Mouse (Mus musculus) embryonic facial prominence, embryonic 13.5 days (tissue): ENCODE measurements at regions not wholly inside any gene's neighbourhood (a gene's known extent, or its start where the extent isn't known, plus 50 kb on each side); places are given as distances from the start of the nearest gene placed in this dataset.
A peak's percentile ranks its signal among the peaks of the same experiment; 100 is the strongest.

ENCODE experiments used
- ATAC-seq: fragments of 200-750 bp; cut with Nextera tagmentation; 2 replicates; pipeline ENCODE4 v1.8.0; 2017; ENCODE audit warnings: low read depth; ENCODE audit not compliant: insufficient number of reproducible peaks, insufficient read depth, low FRiP score, low TSS enrichment
- H3K27ac ChIP-seq: fragments of 300-500 bp; sonication (generic); 2 replicates; pipeline ENCODE4 v1.5.1; 2015; ENCODE audit warnings: moderate library complexity, mild to moderate bottlenecking, inconsistent platforms
- H3K27me3 ChIP-seq: fragments of 300-500 bp; sonication (generic); 2 replicates; pipeline ENCODE4 v1.6.1; 2015; ENCODE audit warnings: mild to moderate bottlenecking, inconsistent platforms
- H3K36me3 ChIP-seq: fragments of 300-500 bp; sonication (generic); 2 replicates; pipeline ENCODE4 v1.6.1; 2015; ENCODE audit warnings: mild to moderate bottlenecking, inconsistent platforms
- H3K4me1 ChIP-seq: fragments of 300-500 bp; sonication (generic); 2 replicates; pipeline ENCODE4 v1.6.1; 2015; ENCODE audit warnings: inconsistent platforms
- H3K4me2 ChIP-seq: fragments of 300-500 bp; sonication (generic); 2 replicates; pipeline ENCODE4 v1.6.1; 2015; ENCODE audit warnings: moderate library complexity, mild to moderate bottlenecking, inconsistent platforms
- H3K4me3 ChIP-seq: fragments of 300-500 bp; sonication (generic); 2 replicates; pipeline ENCODE4 v1.5.1; 2015; ENCODE audit warnings: mild to moderate bottlenecking, inconsistent platforms
- H3K9ac ChIP-seq: fragments of 300-500 bp; sonication (generic); 2 replicates; pipeline ENCODE4 v1.6.1; 2015; ENCODE audit warnings: mild to moderate bottlenecking, inconsistent platforms
- H3K9me3 ChIP-seq: fragments of 300-500 bp; sonication (generic); 2 replicates; pipeline ENCODE4 v1.6.1; 2016; ENCODE audit warnings: inconsistent platforms
- WGBS: fragments of 180-500 bp; shearing (Covaris S2); methylation state at CpG from one replicate; pipeline ENCODE4 v1.1.7; 2015; ENCODE audit warnings: mixed read lengths; 5-methylcytosine and 5-hydroxymethylcytosine counted together

GRCm38 (mm10) chr15:21988676-21989075, 560.1 kb upstream of the Cdh18 start:
- Histone ChIP-seq H3K27me3 (no peaks in the 10 kb centered on the region), H3K9ac (no peak overlapping the region), H3K4me2 (no peak overlapping the region), H3K9me3 (no peaks in the 10 kb centered on the region), H3K4me1 (no peaks in the 10 kb centered on the region), H3K4me3 (no peak overlapping the region), H3K36me3 (no peaks in the 10 kb centered on the region), H3K27ac (no peak overlapping the region)
- no peak for ATAC-seq
- WGBS, result 80% methylated on average over 4 of the region's 4 CpGs

GRCm38 (mm10) chr15:21993309-21993708, 555.5 kb upstream of the Cdh18 start:
- 86% methylated on average over 2 of the region's 2 CpGs for WGBS
- Histone ChIP-seq H3K36me3 (no peaks in the 10 kb centered on the region), H3K9ac (no peak overlapping the region), H3K4me2 (no peak overlapping the region), H3K27ac (no peak overlapping the region), H3K4me3 (no peak overlapping the region), H3K9me3 (no peaks in the 10 kb centered on the region), H3K4me1 (no peaks in the 10 kb centered on the region), H3K27me3 (no peaks in the 10 kb centered on the region)
- ATAC-seq, result no peak

- Histone ChIP-seq H3K4me3 (no peak overlapping the region), H3K9me3 (no peaks in the 10 kb centered on the region), H3K36me3 (no peaks in the 10 kb centered on the region), H3K9ac (no peak overlapping the region), H3K4me2 (no peak overlapping the region), H3K4me1 (no peaks in the 10 kb centered on the region), H3K27me3 (no peaks in the 10 kb centered on the region), H3K27ac (no peak overlapping the region)
- 67% methylated on average over 3 of the region's 3 CpGs for WGBS
- ATAC-seq, result no peak
Measured at GRCm38 (mm10) chr15:21995121-21995826, 553.5 kb upstream of the Cdh18 start.

GRCm38 (mm10) chr15:22019977-22020376, 528.8 kb upstream of the Cdh18 start:
- Histone ChIP-seq H3K4me1 (no peaks in the 10 kb centered on the region), H3K4me3 (no peak overlapping the region), H3K9ac (no peak overlapping the region), H3K27me3 (no peaks in the 10 kb centered on the region), H3K27ac (no peak overlapping the region), H3K36me3 (no peaks in the 10 kb centered on the region), H3K9me3 (no peaks in the 10 kb centered on the region), H3K4me2 (no peak overlapping the region)
- 83% methylated on average over 2 of the region's 2 CpGs for WGBS
- ATAC-seq, result no peak

GRCm38 (mm10) chr15:22030215-22030614, 518.6 kb upstream of the Cdh18 start:
- Histone ChIP-seq H3K9me3 (no peaks in the 10 kb centered on the region), H3K9ac (no peak overlapping the region), H3K4me3 (no peak overlapping the region), H3K27me3 (no peaks in the 10 kb centered on the region), H3K36me3 (no peaks in the 10 kb centered on the region), H3K4me2 (no peak overlapping the region), H3K27ac (no peak overlapping the region), H3K4me1 (no peaks in the 10 kb centered on the region)
- ATAC-seq, result no peak
- 41% methylated on average over 3 of the region's 3 CpGs for WGBS

- Histone ChIP-seq H3K27me3 (no peaks in the 10 kb centered on the region), H3K9me3 (no peaks in the 10 kb centered on the region), H3K27ac (no peak overlapping the region), H3K36me3 (no peaks in the 10 kb centered on the region), H3K4me1 (no peaks in the 10 kb centered on the region), H3K4me3 (no peak overlapping the region), H3K9ac (no peak overlapping the region), H3K4me2 (no peak overlapping the region)
- no peak for ATAC-seq
Measured at GRCm38 (mm10) chr15:22046423-22046822, 502.4 kb upstream of the Cdh18 start.

GRCm38 (mm10) chr15:22046877-22047478, 501.8 kb upstream of the Cdh18 start:
- no peaks in the 10 kb centered on the region for H3K9me3 ChIP-seq
- no peak overlapping the region for H3K9ac ChIP-seq
- 89% methylated on average over 4 of the region's 4 CpGs for WGBS
- no peak overlapping the region for H3K4me2 ChIP-seq
- no peak overlapping the region for H3K27ac ChIP-seq
- no peaks in the 10 kb centered on the region for H3K27me3 ChIP-seq
- H3K4me3 ChIP-seq, result no peak overlapping the region
- H3K4me1 ChIP-seq, result no peaks in the 10 kb centered on the region
- no peak for ATAC-seq
- no peaks in the 10 kb centered on the region for H3K36me3 ChIP-seq

- H3K4me1 ChIP-seq, result no peaks in the 10 kb centered on the region
- H3K4me2 ChIP-seq, result no peak overlapping the region
- 59% methylated on average over 3 of the region's 3 CpGs for WGBS
- ATAC-seq, result no peak
- no peaks in the 10 kb centered on the region for H3K36me3 ChIP-seq
- no peak overlapping the region for H3K4me3 ChIP-seq
- no peaks in the 10 kb centered on the region for H3K27me3 ChIP-seq
- no peak overlapping the region for H3K27ac ChIP-seq
- no peak overlapping the region for H3K9ac ChIP-seq
- no peaks in the 10 kb centered on the region for H3K9me3 ChIP-seq
Measured at GRCm38 (mm10) chr15:22086856-22087255, 462.0 kb upstream of the Cdh18 start.

GRCm38 (mm10) chr15:22121746-22122145, 427.1 kb upstream of the Cdh18 start:
- H3K27me3 ChIP-seq, result no peaks in the 10 kb centered on the region
- H3K9ac ChIP-seq, result no peak overlapping the region

GRCm38 (mm10) chr15:22151894-22152494, 396.8 kb upstream of the Cdh18 start:
- WGBS, result 64% methylated on average over 4 of the region's 4 CpGs
- Histone ChIP-seq H3K27ac (no peak overlapping the region), H3K4me3 (no peak overlapping the region), H3K4me1 (no peaks in the 10 kb centered on the region), H3K4me2 (no peak overlapping the region), H3K27me3 (no peaks in the 10 kb centered on the region), H3K9me3 (no peaks in the 10 kb centered on the region), H3K36me3 (no peaks in the 10 kb centered on the region), H3K9ac (no peak overlapping the region)
- 0 out of 2 replicates have a peak, but pooled peaks have one; percentile 20 for ATAC-seq

More at GRCm38 (mm10) chr15:22121746-22122145, 427.1 kb upstream of the Cdh18 start:
- ATAC-seq, result no peak
- no peaks in the 10 kb centered on the region for H3K4me1 ChIP-seq
- H3K27ac ChIP-seq, result no peak overlapping the region
- no peaks in the 10 kb centered on the region for H3K36me3 ChIP-seq
- H3K4me2 ChIP-seq, result no peak overlapping the region
- no peak overlapping the region for H3K4me3 ChIP-seq
- no peaks in the 10 kb centered on the region for H3K9me3 ChIP-seq
- WGBS, result 83% methylated on average over 1 of the region's 1 CpGs

GRCm38 (mm10) chr15:22152678-22153077, 396.1 kb upstream of the Cdh18 start:
- H3K4me3 ChIP-seq, result no peak overlapping the region
- no peaks in the 10 kb centered on the region for H3K27me3 ChIP-seq
- 28% methylated on average over 1 of the region's 1 CpGs for WGBS
- H3K4me2 ChIP-seq, result no peak overlapping the region
- H3K4me1 ChIP-seq, result no peaks in the 10 kb centered on the region
- H3K9me3 ChIP-seq, result no peaks in the 10 kb centered on the region
- no peak overlapping the region for H3K9ac ChIP-seq
- H3K27ac ChIP-seq, result no peak overlapping the region
- H3K36me3 ChIP-seq, result no peaks in the 10 kb centered on the region
- no peak for ATAC-seq

GRCm38 (mm10) chr15:22170302-22170701, 378.5 kb upstream of the Cdh18 start:
- no peak overlapping the region for H3K9ac ChIP-seq
- 69% methylated on average over 5 of the region's 5 CpGs for WGBS

More at GRCm38 (mm10) chr15:22170302-22170701, 378.5 kb upstream of the Cdh18 start:
- Histone ChIP-seq H3K27me3 (no peaks in the 10 kb centered on the region), H3K4me3 (no peak overlapping the region), H3K36me3 (no peaks in the 10 kb centered on the region), H3K4me1 (no peaks in the 10 kb centered on the region), H3K27ac (no peak overlapping the region), H3K4me2 (no peak overlapping the region), H3K9me3 (no peaks in the 10 kb centered on the region)
- ATAC-seq, result no peak
